Mouse (Mus musculus) liver, adult 2 months (tissue): Measurements from ENCODE around the gene Ctag2. TPM values are rescaled to one million over a fixed set of nuclear protein-coding genes. Genes with fewer than 3 reads are reported as not detected.

Experiments
- DNase-seq: peaks from one replicate; pipeline ENCODE4 v3.0.0-alpha.2; 2011; ENCODE audit warnings: low read depth, low spot score; ENCODE audit errors: extremely low read depth
- H3K27ac ChIP-seq: fragments of 200-500 bp; replicated peaks from 2 replicates; pipeline ENCODE4 v1.5.1; 2012; ENCODE audit warnings: low read depth, mild to moderate bottlenecking, control low read depth, inconsistent platforms, low read length; ENCODE audit not compliant: insufficient read depth
- H3K27me3 ChIP-seq: fragments of 200-500 bp; 2 replicates; pipeline ENCODE4 v1.6.1; 2012; ENCODE audit warnings: mild to moderate bottlenecking, moderate library complexity, low read length, inconsistent platforms; ENCODE audit not compliant: control insufficient read depth, insufficient read depth
- H3K36me3 ChIP-seq: fragments of 200-500 bp; 2 replicates; pipeline ENCODE4 v1.6.1; 2012; ENCODE audit warnings: low read length, inconsistent platforms; ENCODE audit not compliant: control insufficient read depth, insufficient read depth
- H3K4me1 ChIP-seq: fragments of 200-500 bp; 2 replicates; pipeline ENCODE4 v1.6.1; 2011; ENCODE audit warnings: low read length; ENCODE audit not compliant: control insufficient read depth, insufficient read depth
- H3K4me3 ChIP-seq: fragments of 200-500 bp; 2 replicates; pipeline ENCODE4 v1.5.1; 2011; ENCODE audit warnings: low read depth, mild to moderate bottlenecking, control low read depth, low read length, moderate library complexity; ENCODE audit not compliant: insufficient read depth
- H3K79me2 ChIP-seq: fragments of 200-500 bp; 2 replicates; pipeline ENCODE4 v1.6.1; 2012; ENCODE audit warnings: inconsistent platforms, mild to moderate bottlenecking, low read length, moderate library complexity; ENCODE audit not compliant: control insufficient read depth, insufficient read depth
- H3K9ac ChIP-seq: fragments of 200-500 bp; 2 replicates; pipeline ENCODE4 v1.6.1; 2012; ENCODE audit warnings: low read depth, mild to moderate bottlenecking, control low read depth, inconsistent platforms, low read length
- CTCF ChIP-seq: fragments of 200-500 bp; IDR thresholded peaks from 2 replicates; pipeline ENCODE4 v1.5.1; 2011; ENCODE audit warnings: low read depth, low read length, control low read depth
- POLR2A ChIP-seq: fragments of 200-500 bp; IDR thresholded peaks from 2 replicates; pipeline ENCODE4 v1.6.1; 2011; ENCODE audit warnings: low read length, control low read depth; ENCODE audit not compliant: insufficient read depth; ENCODE audit errors: extremely low read depth
- WGBS: fragments of 180-500 bp; shearing (Covaris S2); methylation state at CpG from one replicate; pipeline ENCODE4 v1.1.7; 2018; 5-methylcytosine and 5-hydroxymethylcytosine counted together
- polyA plus RNA-seq: library from polyadenylated mRNA; depleted of rRNA; stranded (reverse); fragments of >200 nt; gene quantifications from 2 replicates; pipeline ENCODE4 v1.2.3, GENCODE M21; 2012; rRNA removed
- total RNA-seq: library from RNA; depleted of rRNA; stranded (reverse); fragments of >200 nt; gene quantifications from 2 replicates; pipeline ENCODE4 v1.2.3, GENCODE M21; 2014; rRNA removed

Gene Ctag2
- total RNA-seq = not detected in 2 replicates
- polyA plus RNA-seq = not detected in 2 replicates

- 88% methylated on average over 7 of the region's 7 CpGs for WGBS
- DNase-seq = no peak
These were observed at the start of gene Ctag2 for GRCm38 (mm10) chrX:65047344-65047743. Ctag2 (plus strand) TSS chrX:65047644.

More at GRCm38 (mm10) chrX:65047344-65047743, at the start of gene Ctag2:
- Histone ChIP-seq H3K79me2 (no peaks in the 10 kb centered on the region), H3K4me3 (no peak within 1 kb of the TSS), H3K4me1 (no peaks in the 10 kb centered on the region), H3K9ac (no peak within 1 kb of the TSS), H3K27ac (no peak within 1 kb of the TSS), H3K36me3 (no peaks in the 10 kb centered on the region), H3K27me3 (no peaks in the 10 kb centered on the region)
- TF ChIP-seq POLR2A = no peak
- no peak for TF ChIP-seq CTCF
